Mouse (Mus musculus): ENCODE results near the gene 1700015G11Rik. TPM values are rescaled to one million over a fixed set of nuclear protein-coding genes. Genes with fewer than 3 reads are reported as not detected.

1700015G11Rik gene
- polyA plus RNA-seq, 1 experiment, result not detected

DNA sequence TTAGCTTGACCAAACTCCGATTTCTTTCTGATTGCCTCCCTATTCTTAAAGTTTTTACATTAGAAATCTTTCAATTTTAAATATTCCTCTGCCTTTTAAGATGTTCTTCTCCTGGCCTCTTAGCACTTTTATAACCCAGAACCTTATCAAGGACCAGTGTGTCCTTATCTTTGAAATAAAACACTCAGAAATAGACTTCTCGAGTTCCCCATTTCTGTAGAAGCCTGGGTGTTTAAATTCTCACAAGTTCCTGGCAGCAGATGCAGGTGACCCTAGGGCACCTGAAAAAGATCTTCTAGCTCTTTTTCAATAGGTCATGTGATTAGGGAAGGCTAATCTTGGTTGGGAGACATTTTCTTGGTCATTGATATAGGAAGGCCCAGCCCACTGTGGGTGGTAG is 8.4 kb downstream of the 1700015G11Rik start:
- 91% methylated on average over 2 of the region's 2 CpGs for WGBS
- Histone ChIP-seq H3K4me1 (ENCODE audit: control insufficient read depth, insufficient read depth, low read length) (peaks cover 3% of the 10 kb centered on the region; the same call in 1 of the 2 replicates), H3K4me3 (ENCODE audit: insufficient read depth, low read depth, low read length) (no peak overlapping the region), H3K27ac (ENCODE audit: insufficient read depth, low read depth, low read length) (no peak overlapping the region)
- no peak for TF ChIP-seq CTCF (IDR thresholded peaks at IDR 0.05; ENCODE audit: insufficient read depth, low read depth, low read length)
- no peak for TF ChIP-seq POLR2A (IDR thresholded peaks at IDR 0.05; ENCODE audit: insufficient read depth, low read depth, low read length)

GRCm38 (mm10) chr7:52006296-52006630 is 9.3 kb downstream of the 1700015G11Rik start:
- WGBS, result 1% methylated on average over 9 of the region's 9 CpGs
- no peak overlapping the region for H3K27ac ChIP-seq (ENCODE audit: insufficient read depth, low read depth, low read length)
- no peak for TF ChIP-seq CTCF (IDR thresholded peaks at IDR 0.05; ENCODE audit: insufficient read depth, low read depth, low read length)
- TF ChIP-seq POLR2A (IDR thresholded peaks at IDR 0.05; ENCODE audit: insufficient read depth, low read depth, low read length), result no peak
- peaks cover 3% of the 10 kb centered on the region; the same call in 1 of the 2 replicates for H3K4me1 ChIP-seq (ENCODE audit: control insufficient read depth, insufficient read depth, low read length)
- H3K4me3 ChIP-seq (ENCODE audit: insufficient read depth, low read depth, low read length), result peak overlapping the region; percentile 77

GRCm38 (mm10) chr7:52005511-52006295 is 9.8 kb downstream of the 1700015G11Rik start, which contains the start of gene Svip:
Gene Svip (minus strand): TSS chr7:52006018.
- TF ChIP-seq CTCF (IDR thresholded peaks at IDR 0.05; ENCODE audit: insufficient read depth, low read depth, low read length) (no peak), POLR2A (IDR thresholded peaks at IDR 0.05; ENCODE audit: insufficient read depth, low read depth, low read length) (peak; percentile 18; the same call in 1 of the 2 replicates)
- Histone ChIP-seq H3K4me3 (ENCODE audit: insufficient read depth, low read depth, low read length) (peak within 1 kb of the TSS; percentile 77), H3K27ac (ENCODE audit: insufficient read depth, low read depth, low read length) (peak within 1 kb of the TSS; percentile 39), H3K4me1 (ENCODE audit: control insufficient read depth, insufficient read depth, low read length) (peaks cover 3% of the 10 kb centered on the region; the same call in 1 of the 2 replicates)
- under 1% methylated on average over 33 of the region's 47 CpGs for WGBS

DNA sequence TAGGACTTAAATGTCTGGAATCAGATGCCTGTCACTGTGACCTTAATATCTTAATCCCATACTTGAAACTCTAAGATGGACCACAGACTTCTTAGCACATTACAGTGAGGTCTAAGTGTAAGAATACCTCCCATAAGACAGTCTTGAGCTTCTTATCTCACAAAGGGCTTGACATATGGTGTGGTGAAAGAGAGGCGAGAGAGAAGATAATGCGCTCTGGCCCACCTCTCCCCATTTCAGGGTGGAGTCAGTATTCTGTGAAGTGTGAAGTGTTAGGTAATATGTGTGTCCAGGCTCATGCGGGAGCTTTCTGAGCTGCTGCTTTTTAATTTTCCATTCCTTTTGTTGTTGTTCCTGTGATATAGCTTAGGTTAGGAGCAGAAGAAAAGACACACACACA is 24.5 kb downstream of the 1700015G11Rik start:
- TF ChIP-seq CTCF (IDR thresholded peaks at IDR 0.05; ENCODE audit: insufficient read depth, low read depth, low read length) (no peak), POLR2A (IDR thresholded peaks at IDR 0.05; ENCODE audit: insufficient read depth, low read depth, low read length) (no peak)
- H3K4me1 ChIP-seq (ENCODE audit: control insufficient read depth, insufficient read depth, low read length), result peaks cover 5% of the 10 kb centered on the region
- H3K4me3 ChIP-seq (ENCODE audit: insufficient read depth, low read depth, low read length), result no peak overlapping the region
- no peak overlapping the region for H3K27ac ChIP-seq (ENCODE audit: insufficient read depth, low read depth, low read length)
- 95% methylated on average over 3 of the region's 3 CpGs for WGBS

DNA sequence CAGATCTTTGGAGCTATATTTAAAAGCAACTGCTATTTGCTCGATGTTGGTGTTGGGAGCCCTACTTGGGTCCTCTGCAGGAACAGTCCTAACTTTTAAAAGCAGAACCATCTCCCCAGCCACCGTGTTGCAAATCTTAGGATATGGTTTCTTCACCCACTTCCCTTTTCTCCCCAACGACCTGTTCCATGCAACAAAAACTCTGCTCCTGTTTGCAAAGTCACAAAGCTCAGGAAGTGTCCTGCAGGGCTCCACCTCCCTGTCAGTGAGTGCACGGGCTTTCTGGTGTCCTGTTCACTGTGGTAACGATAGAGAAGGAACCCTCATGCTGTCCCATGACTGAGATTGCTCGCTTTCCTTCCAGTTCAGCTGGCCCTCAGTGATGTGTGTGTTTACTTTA is 28.6 kb downstream of the 1700015G11Rik start:
- Histone ChIP-seq H3K27ac (ENCODE audit: insufficient read depth, low read depth, low read length) (no peak overlapping the region), H3K4me1 (ENCODE audit: control insufficient read depth, insufficient read depth, low read length) (peaks cover 5% of the 10 kb centered on the region), H3K4me3 (ENCODE audit: insufficient read depth, low read depth, low read length) (no peak overlapping the region)
- WGBS, result 65% methylated on average over 6 of the region's 6 CpGs
- TF ChIP-seq POLR2A (IDR thresholded peaks at IDR 0.05; ENCODE audit: insufficient read depth, low read depth, low read length) (no peak), CTCF (IDR thresholded peaks at IDR 0.05; ENCODE audit: insufficient read depth, low read depth, low read length) (no peak)

DNA sequence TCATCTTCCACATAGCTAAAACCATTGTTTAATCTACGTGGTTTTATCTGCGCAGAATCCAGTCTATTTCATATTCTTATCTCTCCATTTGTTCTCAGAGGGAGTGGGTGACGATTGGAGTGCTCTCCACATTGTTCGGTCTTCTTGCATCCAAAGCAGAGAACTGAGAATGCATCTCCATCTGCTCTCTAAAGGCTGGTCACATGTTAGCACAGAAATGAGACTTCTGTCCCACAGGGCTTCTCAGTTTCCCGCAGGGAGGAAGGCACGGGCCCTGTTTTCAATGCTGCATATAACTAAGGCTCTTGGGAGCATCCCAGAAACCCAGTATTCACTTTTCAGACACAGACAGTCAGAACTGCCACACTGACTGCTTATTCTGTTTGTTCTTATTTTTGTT is 29.8 kb downstream of the 1700015G11Rik start:
- Histone ChIP-seq H3K27ac (ENCODE audit: insufficient read depth, low read depth, low read length) (no peak overlapping the region), H3K4me1 (ENCODE audit: control insufficient read depth, insufficient read depth, low read length) (peaks cover 5% of the 10 kb centered on the region), H3K4me3 (ENCODE audit: insufficient read depth, low read depth, low read length) (no peak overlapping the region)
- 84% methylated on average over 6 of the region's 6 CpGs for WGBS
- TF ChIP-seq POLR2A (IDR thresholded peaks at IDR 0.05; ENCODE audit: insufficient read depth, low read depth, low read length), result no peak
- TF ChIP-seq CTCF (IDR thresholded peaks at IDR 0.05; ENCODE audit: insufficient read depth, low read depth, low read length), result no peak

GRCm38 (mm10) chr7:51982303-51982702 is 33.2 kb downstream of the 1700015G11Rik start:
- no peak overlapping the region for H3K4me3 ChIP-seq (ENCODE audit: insufficient read depth, low read depth, low read length)
- TF ChIP-seq CTCF (IDR thresholded peaks at IDR 0.05; ENCODE audit: insufficient read depth, low read depth, low read length) (no peak), POLR2A (IDR thresholded peaks at IDR 0.05; ENCODE audit: insufficient read depth, low read depth, low read length) (no peak)
- no peak overlapping the region for H3K27ac ChIP-seq (ENCODE audit: insufficient read depth, low read depth, low read length)
- WGBS, result 41% methylated on average over 1 of the region's 1 CpGs
- H3K4me1 ChIP-seq (ENCODE audit: control insufficient read depth, insufficient read depth, low read length), result no peaks in the 10 kb centered on the region

- Histone ChIP-seq H3K4me3 (ENCODE audit: insufficient read depth, low read depth, low read length) (no peak overlapping the region), H3K4me1 (ENCODE audit: control insufficient read depth, insufficient read depth, low read length) (no peaks in the 10 kb centered on the region), H3K27ac (ENCODE audit: insufficient read depth, low read depth, low read length) (no peak overlapping the region)
- 59% methylated on average over 5 of the region's 5 CpGs for WGBS
- TF ChIP-seq POLR2A (IDR thresholded peaks at IDR 0.05; ENCODE audit: insufficient read depth, low read depth, low read length), result no peak
These were observed 36.3 kb downstream of the 1700015G11Rik start for GRCm38 (mm10) chr7:51979271-51979670.

DNA sequence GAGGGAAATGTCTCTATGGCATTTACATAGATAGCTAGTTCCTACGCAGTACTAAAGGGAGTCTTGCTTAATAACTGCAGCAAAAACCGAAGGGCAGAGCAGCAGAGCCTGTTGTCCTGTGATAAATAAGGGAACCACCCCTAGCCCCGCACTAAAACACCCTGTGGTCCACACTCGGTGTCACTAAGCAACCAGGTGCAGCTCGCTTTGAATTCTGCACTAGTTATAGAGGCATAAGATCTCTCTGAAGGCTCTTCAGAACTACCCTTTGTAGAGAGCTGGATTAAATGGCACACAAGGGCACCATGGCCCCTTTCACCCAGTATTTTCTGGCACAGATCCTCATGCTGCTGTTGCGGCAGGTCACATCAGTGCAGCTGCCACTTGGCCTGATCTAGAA is 40.3 kb downstream of the 1700015G11Rik start:
- TF ChIP-seq POLR2A (IDR thresholded peaks at IDR 0.05; ENCODE audit: insufficient read depth, low read depth, low read length), result no peak
- no peak for TF ChIP-seq CTCF (IDR thresholded peaks at IDR 0.05; ENCODE audit: insufficient read depth, low read depth, low read length)
- no peaks in the 10 kb centered on the region for H3K4me1 ChIP-seq (ENCODE audit: control insufficient read depth, insufficient read depth, low read length)
- WGBS, result 61% methylated on average over 6 of the region's 6 CpGs
- H3K4me3 ChIP-seq (ENCODE audit: insufficient read depth, low read depth, low read length), result no peak overlapping the region
- no peak overlapping the region for H3K27ac ChIP-seq (ENCODE audit: insufficient read depth, low read depth, low read length)

Measured in olfactory bulb, adult 2 months (tissue).